Mouse (Mus musculus) lung, embryonic 16.5 days (tissue): ENCODE results near the gene Ulk4. TPM values are rescaled to one million over a fixed set of nuclear protein-coding genes. Genes with fewer than 3 reads are reported as not detected.

Experiments used
- ATAC-seq: fragments of 200-750 bp; cut with Nextera tagmentation; 2 replicates; pipeline ENCODE4 v1.8.0; 2017; ENCODE audit warnings: low read depth, mild to moderate bottlenecking, moderate library complexity
- H3K27ac ChIP-seq: fragments of 300-500 bp; sonication (generic); 2 replicates; pipeline ENCODE4 v1.5.1; 2014; ENCODE audit warnings: mild to moderate bottlenecking, control low read depth, low read length
- H3K27me3 ChIP-seq: fragments of 300-500 bp; sonication (generic); 2 replicates; pipeline ENCODE4 v1.6.1; 2014; ENCODE audit warnings: low read depth, low read length, mixed read lengths; ENCODE audit not compliant: control insufficient read depth, insufficient read depth
- H3K36me3 ChIP-seq: fragments of 300-500 bp; sonication (generic); 2 replicates; pipeline ENCODE4 v1.6.1; 2014; ENCODE audit warnings: low read length; ENCODE audit not compliant: control insufficient read depth, insufficient read depth
- H3K4me1 ChIP-seq: fragments of 300-500 bp; sonication (generic); replicated peaks from 2 replicates; pipeline ENCODE4 v1.6.1; 2014; ENCODE audit warnings: low read length, mixed read lengths; ENCODE audit not compliant: control insufficient read depth, insufficient read depth
- H3K4me2 ChIP-seq: fragments of 300-500 bp; sonication (generic); 2 replicates; pipeline ENCODE4 v1.6.1; 2014; ENCODE audit warnings: low read depth, low read length, control low read depth
- H3K4me3 ChIP-seq: fragments of 300-500 bp; sonication (generic); 2 replicates; pipeline ENCODE4 v1.5.1; 2014; ENCODE audit warnings: mild to moderate bottlenecking, low read length, control low read depth
- H3K9ac ChIP-seq: fragments of 300-500 bp; sonication (generic); 2 replicates; pipeline ENCODE4 v1.6.1; 2014; ENCODE audit warnings: low read length, control low read depth
- H3K9me3 ChIP-seq: fragments of 300-500 bp; sonication (generic); 2 replicates; pipeline ENCODE4 v1.6.1; 2016; ENCODE audit warnings: low read length; ENCODE audit not compliant: control insufficient read depth
- WGBS: fragments of 180-500 bp; shearing (Covaris S2); extraction: QIAGEN DNeasy Blood & Tissue Kit; methylation state at CpG from one replicate; pipeline ENCODE4 v1.1.7; 2014; 5-methylcytosine and 5-hydroxymethylcytosine counted together
- polyA plus RNA-seq: library from polyadenylated mRNA; unstranded; fragments of >200 nt; fragmentation: Nextera tagmentation; extraction: Ambion mirVana; gene quantifications from 2 replicates; pipeline ENCODE4 v1.2.1, GENCODE M21; 2015

Gene Ulk4
- polyA plus RNA-seq, 1 experiment from 2014 or later = 155 TPM

GRCm38 (mm10) chr9:121001681-121002540 is 275.1 kb downstream of the Ulk4 start:
- Histone ChIP-seq H3K27ac (peak overlapping the region; percentile 78), H3K36me3 (no peaks in the 10 kb centered on the region), H3K4me3 (no peak overlapping the region), H3K9me3 (no peaks in the 10 kb centered on the region), H3K27me3 (no peaks in the 10 kb centered on the region), H3K4me1 (peaks cover 13% of the 10 kb centered on the region), H3K4me2 (no peak overlapping the region), H3K9ac (no peak overlapping the region)
- WGBS = 59% methylated on average over 15 of the region's 15 CpGs
- peak; percentile 70 for ATAC-seq

- H3K9me3 ChIP-seq = no peaks in the 10 kb centered on the region
These were observed 276.2 kb downstream of the Ulk4 start for GRCm38 (mm10) chr9:121000641-121001320.

GRCm38 (mm10) chr9:120998696-120999095 is 278.3 kb downstream of the Ulk4 start:
- no peak overlapping the region for H3K27ac ChIP-seq

More at GRCm38 (mm10) chr9:121000641-121001320, 276.2 kb downstream of the Ulk4 start:
- Histone ChIP-seq H3K4me3 (no peak overlapping the region), H3K27me3 (no peaks in the 10 kb centered on the region), H3K4me1 (peaks cover 13% of the 10 kb centered on the region), H3K27ac (peak overlapping the region; percentile 78), H3K4me2 (no peak overlapping the region), H3K9ac (no peak overlapping the region; the same call in 1 of the 2 replicates), H3K36me3 (no peaks in the 10 kb centered on the region)
- ATAC-seq = peak; percentile 85
- 19% methylated on average over 7 of the region's 7 CpGs for whole genome bisulfite sequencing

GRCm38 (mm10) chr9:120994223-120995155 is 282.5 kb downstream of the Ulk4 start:
- no peaks in the 10 kb centered on the region for H3K27me3 ChIP-seq
- H3K4me1 ChIP-seq = peaks cover 13% of the 10 kb centered on the region
- no peak overlapping the region for H3K9ac ChIP-seq
- H3K27ac ChIP-seq = no peak overlapping the region
- H3K4me2 ChIP-seq = no peak overlapping the region
- no peaks in the 10 kb centered on the region for H3K36me3 ChIP-seq
- ATAC-seq = no peak
- 44% methylated on average over 15 of the region's 15 CpGs for WGBS
- no peak overlapping the region for H3K4me3 ChIP-seq
- H3K9me3 ChIP-seq = no peaks in the 10 kb centered on the region

More at GRCm38 (mm10) chr9:120998696-120999095, 278.3 kb downstream of the Ulk4 start:
- no peaks in the 10 kb centered on the region for H3K36me3 ChIP-seq
- no peak for ATAC-seq
- no peak overlapping the region for H3K4me3 ChIP-seq
- no peaks in the 10 kb centered on the region for H3K9me3 ChIP-seq
- 72% methylated on average over 11 of the region's 11 CpGs for WGBS
- no peak overlapping the region for H3K9ac ChIP-seq
- no peaks in the 10 kb centered on the region for H3K27me3 ChIP-seq
- peaks cover 13% of the 10 kb centered on the region for H3K4me1 ChIP-seq
- no peak overlapping the region for H3K4me2 ChIP-seq

- H3K36me3 ChIP-seq = no peaks in the 10 kb centered on the region
- no peak overlapping the region for H3K4me2 ChIP-seq
These were observed 284.0 kb downstream of the Ulk4 start for GRCm38 (mm10) chr9:120993004-120993403.

GRCm38 (mm10) chr9:120991801-120992200 is 285.2 kb downstream of the Ulk4 start:
- H3K4me3 ChIP-seq = no peak overlapping the region
- 72% methylated on average over 2 of the region's 2 CpGs for WGBS
- no peaks in the 10 kb centered on the region for H3K36me3 ChIP-seq
- no peak overlapping the region for H3K4me2 ChIP-seq
- ATAC-seq = no peak
- no peak overlapping the region for H3K27ac ChIP-seq
- H3K9ac ChIP-seq = no peak overlapping the region
- no peaks in the 10 kb centered on the region for H3K9me3 ChIP-seq
- no peaks in the 10 kb centered on the region for H3K27me3 ChIP-seq
- H3K4me1 ChIP-seq = peaks cover 21% of the 10 kb centered on the region

More at GRCm38 (mm10) chr9:120993004-120993403, 284.0 kb downstream of the Ulk4 start:
- ATAC-seq = no peak
- H3K4me3 ChIP-seq = no peak overlapping the region
- whole genome bisulfite sequencing = 77% methylated on average over 10 of the region's 10 CpGs
- peaks cover 17% of the 10 kb centered on the region for H3K4me1 ChIP-seq
- H3K27ac ChIP-seq = no peak overlapping the region
- no peaks in the 10 kb centered on the region for H3K27me3 ChIP-seq
- H3K9me3 ChIP-seq = no peaks in the 10 kb centered on the region
- H3K9ac ChIP-seq = no peak overlapping the region

- Histone ChIP-seq H3K9me3 (no peaks in the 10 kb centered on the region), H3K4me3 (no peak overlapping the region), H3K36me3 (no peaks in the 10 kb centered on the region), H3K27ac (peak overlapping the region; percentile 55), H3K9ac (no peak overlapping the region), H3K4me2 (no peak overlapping the region), H3K27me3 (no peaks in the 10 kb centered on the region), H3K4me1 (peaks cover 21% of the 10 kb centered on the region)
- peak; percentile 67 for ATAC-seq
- 53% methylated on average over 15 of the region's 15 CpGs for WGBS
These were observed 286.9 kb downstream of the Ulk4 start for GRCm38 (mm10) chr9:120989806-120990700.

GRCm38 (mm10) chr9:120988088-120988487 is 288.9 kb downstream of the Ulk4 start:
- no peak for ATAC-seq
- Histone ChIP-seq H3K9me3 (no peaks in the 10 kb centered on the region), H3K36me3 (no peaks in the 10 kb centered on the region), H3K9ac (no peak overlapping the region), H3K4me1 (peaks cover 21% of the 10 kb centered on the region), H3K27ac (no peak overlapping the region), H3K4me3 (no peak overlapping the region), H3K4me2 (no peak overlapping the region), H3K27me3 (no peaks in the 10 kb centered on the region)
- 45% methylated on average over 9 of the region's 9 CpGs for WGBS
